Mouse (Mus musculus) stomach, postnatal 0 days (tissue): ENCODE measurements at regions not wholly inside any gene's neighbourhood (a gene's known extent, or its start where the extent isn't known, plus 50 kb on each side); places are given as distances from the start of the nearest gene placed in this dataset.
"Not testable (repeated sequence)": the region's sequence is repeated elsewhere in the genome, so short reads cannot be mapped to it uniquely, and the experiment has no call there.

Experiments
- CTCF ChIP-seq: IDR thresholded peaks from 2 replicates; pipeline ENCODE4 v1.5.1; 2016; ENCODE audit warnings: antibody characterized with exemption, low read depth, mild to moderate bottlenecking, moderate library complexity
- EP300 ChIP-seq: optimal IDR thresholded peaks from 2 replicates; pipeline ENCODE3; 2016; ENCODE audit warnings: antibody characterized with exemption

GRCm38 (mm10) chr2:39472925-39473324, 246.7 kb upstream of the Ppp6c start:
- TF ChIP-seq CTCF, EP300: not testable (repeated sequence)
